Mouse (Mus musculus) intestine, embryonic 16.5 days (tissue): ENCODE data around the gene Glmp. TPM values are rescaled to one million over a fixed set of nuclear protein-coding genes. Genes with fewer than 3 reads are reported as not detected.
"Not testable (repeated sequence)": the region's sequence is repeated elsewhere in the genome, so short reads cannot be mapped to it uniquely, and the experiment has no call there.

Experiments
- ATAC-seq: fragments of 200-750 bp; cut with Nextera tagmentation; 2 replicates; pipeline ENCODE4 v1.8.0; 2017; ENCODE audit warnings: moderate TSS enrichment, moderate library complexity
- H3K27ac ChIP-seq: fragments of 300-500 bp; sonication (generic); 2 replicates; pipeline ENCODE4 v1.5.1; 2014; ENCODE audit warnings: mild to moderate bottlenecking, low read length
- H3K27me3 ChIP-seq: fragments of 300-500 bp; sonication (generic); replicated peaks from 2 replicates; pipeline ENCODE4 v1.6.1; 2014; ENCODE audit warnings: low read length, control low read depth, mixed read lengths; ENCODE audit not compliant: control insufficient read depth, insufficient read depth
- H3K36me3 ChIP-seq: fragments of 300-500 bp; sonication (generic); 2 replicates; pipeline ENCODE4 v1.6.1; 2014; ENCODE audit warnings: low read length, control low read depth; ENCODE audit not compliant: control insufficient read depth, insufficient read depth
- H3K4me1 ChIP-seq: fragments of 300-500 bp; sonication (generic); 2 replicates; pipeline ENCODE4 v1.6.1; 2014; ENCODE audit warnings: low read length, control low read depth, mixed read lengths; ENCODE audit not compliant: control insufficient read depth, insufficient read depth
- H3K4me2 ChIP-seq: fragments of 300-500 bp; sonication (generic); 2 replicates; pipeline ENCODE4 v1.6.1; 2014; ENCODE audit warnings: low read depth, low read length, control low read depth
- H3K4me3 ChIP-seq: fragments of 300-500 bp; sonication (generic); 2 replicates; pipeline ENCODE4 v1.5.1; 2014; ENCODE audit warnings: mild to moderate bottlenecking, low read length
- H3K9ac ChIP-seq: fragments of 300-500 bp; sonication (generic); 2 replicates; pipeline ENCODE4 v1.6.1; 2014; ENCODE audit warnings: low read depth, low read length
- H3K9me3 ChIP-seq: fragments of 300-500 bp; sonication (generic); 2 replicates; pipeline ENCODE4 v1.6.1; 2016; ENCODE audit warnings: low read length, control low read depth; ENCODE audit not compliant: control insufficient read depth
- WGBS: fragments of 180-500 bp; shearing (Covaris S2); extraction: QIAGEN DNeasy Blood & Tissue Kit; methylation state at CpG from one replicate; pipeline ENCODE4 v1.1.7; 2014; 5-methylcytosine and 5-hydroxymethylcytosine counted together
- polyA plus RNA-seq: library from polyadenylated mRNA; unstranded; fragments of >200 nt; fragmentation: Nextera tagmentation; extraction: Ambion mirVana; gene quantifications from 2 replicates; pipeline ENCODE4 v1.2.1, GENCODE M21; 2015

Glmp gene
- 365 and 416 TPM in 2 replicates for polyA plus RNA-seq

DNA sequence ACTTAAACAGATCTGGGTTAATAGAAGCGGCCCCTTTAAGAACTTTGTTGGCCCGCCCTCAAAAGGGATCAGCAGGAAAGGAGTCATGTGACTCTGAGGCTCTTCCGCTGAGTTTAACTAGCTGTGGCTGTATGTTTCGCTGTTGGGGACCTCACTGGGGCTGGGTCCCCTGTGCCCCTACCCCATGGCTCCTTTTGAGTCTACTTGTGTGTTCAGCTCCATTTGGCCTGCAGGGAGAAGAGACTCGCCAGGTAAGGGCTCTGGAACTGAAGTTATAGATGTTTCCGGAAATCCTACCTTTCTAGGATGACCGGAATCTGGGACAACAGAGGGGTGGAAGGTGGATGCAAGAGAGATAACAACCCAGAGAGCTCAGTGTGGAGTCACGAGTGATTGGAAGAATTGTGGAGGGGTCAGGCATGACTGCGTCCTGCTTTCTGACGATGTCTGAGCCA lies at the start of gene Glmp:
Gene Glmp, plus strand, starts transcription at position 73 of the 455 bp plus-strand sequence.
- Histone ChIP-seq H3K4me1 (peaks cover 8% of the 10 kb centered on the region), H3K27ac (0 out of 2 replicates have a peak within 1 kb of the TSS, but pooled peaks have one; percentile 29), H3K4me2 (peak within 1 kb of the TSS; percentile 68), H3K36me3 (peaks cover 15% of the 10 kb centered on the region), H3K9me3 (no peaks in the 10 kb centered on the region), H3K9ac (peak within 1 kb of the TSS; percentile 68), H3K4me3 (peak within 1 kb of the TSS; percentile 59), H3K27me3 (no peaks in the 10 kb centered on the region)
- ATAC-seq = peak; percentile 85
- 0% methylated on average over 10 of the region's 10 CpGs for WGBS

DNA sequence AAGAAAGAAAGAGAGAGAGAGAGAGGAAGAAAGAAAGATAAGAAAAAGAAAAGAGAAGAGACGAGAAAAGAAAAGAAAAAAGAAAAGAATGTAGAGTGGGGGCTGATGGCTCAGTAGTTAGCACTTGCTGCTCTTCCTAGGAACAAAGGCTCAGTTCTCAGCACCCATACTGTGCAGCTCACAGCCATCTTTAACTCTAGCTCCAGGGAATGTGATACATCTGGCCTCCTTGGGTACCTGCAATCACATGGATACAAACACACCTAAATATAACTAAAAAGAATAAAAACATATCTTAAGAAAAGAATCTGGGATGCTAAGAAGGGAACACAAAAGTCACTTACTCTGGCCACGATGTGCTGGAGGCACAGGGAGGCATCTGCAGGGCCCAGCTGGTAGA lies 48.7 kb upstream of the Glmp start:
- H3K9ac ChIP-seq = no peak overlapping the region
- H3K36me3 ChIP-seq = no peaks in the 10 kb centered on the region
- H3K4me1 ChIP-seq = no peaks in the 10 kb centered on the region
- H3K4me2 ChIP-seq = no peak overlapping the region
- ATAC-seq = no peak
- 89% methylated on average over 2 of the region's 2 CpGs for WGBS
- no peak overlapping the region for H3K4me3 ChIP-seq
- no peaks in the 10 kb centered on the region for H3K27me3 ChIP-seq
- H3K27ac ChIP-seq = no peak overlapping the region
- H3K9me3 ChIP-seq = no peaks in the 10 kb centered on the region

DNA sequence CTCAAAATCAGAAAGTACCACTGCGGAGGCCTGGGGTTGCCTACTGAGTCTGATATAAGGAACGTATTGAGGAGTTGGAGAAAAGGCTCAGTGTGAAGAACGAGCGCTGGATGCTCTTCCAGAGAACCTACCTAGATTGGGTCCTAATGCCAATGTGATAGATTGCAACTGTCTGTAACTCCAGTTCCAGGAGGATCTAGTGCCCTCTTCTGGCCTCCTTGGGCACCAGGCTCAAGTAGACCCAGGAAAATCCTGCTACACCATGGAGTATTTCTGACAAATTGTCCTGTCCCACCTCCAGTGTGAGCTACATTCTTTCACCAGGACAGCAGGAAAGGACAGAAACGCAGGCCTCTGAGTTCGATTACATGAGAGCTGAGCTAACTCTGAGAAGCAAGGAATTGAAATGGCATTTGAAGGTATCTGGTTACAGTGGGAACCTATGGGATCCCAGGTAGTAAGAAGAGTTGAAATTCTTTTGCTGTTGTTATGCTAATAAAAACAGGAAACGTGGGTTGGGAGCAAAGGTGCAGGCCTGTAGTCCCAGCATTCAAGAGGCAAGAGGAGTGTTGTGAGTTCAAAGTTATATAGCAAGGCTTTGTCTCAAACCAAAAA lies 48.2 kb upstream of the Glmp start:
- no peak for ATAC-seq
- H3K4me2 ChIP-seq = no peak overlapping the region
- no peaks in the 10 kb centered on the region for H3K36me3 ChIP-seq
- WGBS = 41% methylated on average over 7 of the region's 7 CpGs
- no peaks in the 10 kb centered on the region for H3K9me3 ChIP-seq
- no peak overlapping the region for H3K27ac ChIP-seq
- H3K4me3 ChIP-seq = no peak overlapping the region
- no peaks in the 10 kb centered on the region for H3K27me3 ChIP-seq
- H3K4me1 ChIP-seq = no peaks in the 10 kb centered on the region
- no peak overlapping the region for H3K9ac ChIP-seq

DNA sequence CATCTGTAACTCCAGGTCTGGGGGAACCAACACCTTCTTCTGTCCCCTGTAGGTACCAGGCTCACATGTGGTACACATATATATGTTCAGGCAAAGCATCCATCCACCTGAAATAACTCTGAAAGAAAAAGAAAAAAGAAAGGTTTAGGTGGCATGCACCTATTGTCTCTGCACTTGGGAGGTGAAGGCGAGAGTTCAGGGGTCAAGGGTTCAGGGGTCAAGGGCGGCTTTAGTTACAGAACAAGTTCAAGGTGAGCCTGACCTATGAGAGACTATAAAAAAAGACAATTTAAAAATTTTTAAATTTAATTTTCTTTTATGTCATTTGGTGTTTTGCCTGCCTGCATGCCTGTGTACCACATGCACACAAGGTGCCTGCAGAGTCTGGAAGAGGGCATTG lies 44.8 kb upstream of the Glmp start:
- ATAC-seq = no peak
- no peaks in the 10 kb centered on the region for H3K27me3 ChIP-seq
- H3K4me2 ChIP-seq = no peak overlapping the region
- H3K36me3 ChIP-seq = no peaks in the 10 kb centered on the region
- no peak overlapping the region for H3K4me3 ChIP-seq
- no peaks in the 10 kb centered on the region for H3K4me1 ChIP-seq
- H3K27ac ChIP-seq = no peak overlapping the region
- H3K9ac ChIP-seq = no peak overlapping the region
- H3K9me3 ChIP-seq = no peaks in the 10 kb centered on the region
- 90% methylated on average over 2 of the region's 2 CpGs for WGBS

DNA sequence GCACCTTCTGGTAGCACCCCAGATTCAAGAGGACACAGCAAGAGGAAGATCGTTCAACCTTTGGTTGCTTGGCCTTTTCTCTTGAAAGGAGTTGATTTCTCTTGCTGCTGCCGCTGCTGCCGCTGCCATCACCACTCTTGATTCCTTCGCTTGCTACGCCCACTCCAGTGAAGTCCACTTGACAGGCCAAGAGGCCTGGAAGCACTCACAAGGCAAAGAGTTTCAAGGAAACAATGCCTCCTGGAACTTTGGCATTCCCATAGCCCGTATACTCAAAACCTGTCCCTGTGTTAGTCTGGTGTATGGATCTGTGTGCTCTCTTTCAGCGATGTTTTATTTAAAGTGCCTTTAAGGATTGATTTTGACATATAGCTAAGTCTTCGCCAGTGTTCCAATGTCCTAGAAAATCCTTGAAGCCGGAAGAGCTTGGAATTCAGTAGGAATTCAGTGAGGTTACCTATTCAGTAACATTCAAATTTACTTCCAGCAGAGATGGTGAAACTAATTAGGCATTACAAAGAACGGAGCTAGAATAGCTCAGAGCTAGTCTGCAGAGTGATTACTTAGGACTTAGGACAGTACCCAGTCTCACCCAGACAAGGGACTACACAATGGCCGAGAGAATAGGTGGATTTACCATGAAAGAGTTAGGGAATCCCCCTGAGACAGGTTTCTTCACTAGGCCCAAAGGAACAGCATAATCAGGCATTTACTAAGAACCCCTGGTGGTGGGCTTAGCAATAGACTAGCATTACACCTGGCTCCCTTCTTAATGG lies 43.5 kb upstream of the Glmp start:
- not testable (repeated sequence) for H3K27ac ChIP-seq, H3K4me1 ChIP-seq, H3K9ac ChIP-seq, H3K9me3 ChIP-seq, H3K4me2 ChIP-seq, H3K36me3 ChIP-seq, ATAC-seq, H3K4me3 ChIP-seq, H3K27me3 ChIP-seq
- 75% methylated on average over 11 of the region's 11 CpGs for WGBS

DNA sequence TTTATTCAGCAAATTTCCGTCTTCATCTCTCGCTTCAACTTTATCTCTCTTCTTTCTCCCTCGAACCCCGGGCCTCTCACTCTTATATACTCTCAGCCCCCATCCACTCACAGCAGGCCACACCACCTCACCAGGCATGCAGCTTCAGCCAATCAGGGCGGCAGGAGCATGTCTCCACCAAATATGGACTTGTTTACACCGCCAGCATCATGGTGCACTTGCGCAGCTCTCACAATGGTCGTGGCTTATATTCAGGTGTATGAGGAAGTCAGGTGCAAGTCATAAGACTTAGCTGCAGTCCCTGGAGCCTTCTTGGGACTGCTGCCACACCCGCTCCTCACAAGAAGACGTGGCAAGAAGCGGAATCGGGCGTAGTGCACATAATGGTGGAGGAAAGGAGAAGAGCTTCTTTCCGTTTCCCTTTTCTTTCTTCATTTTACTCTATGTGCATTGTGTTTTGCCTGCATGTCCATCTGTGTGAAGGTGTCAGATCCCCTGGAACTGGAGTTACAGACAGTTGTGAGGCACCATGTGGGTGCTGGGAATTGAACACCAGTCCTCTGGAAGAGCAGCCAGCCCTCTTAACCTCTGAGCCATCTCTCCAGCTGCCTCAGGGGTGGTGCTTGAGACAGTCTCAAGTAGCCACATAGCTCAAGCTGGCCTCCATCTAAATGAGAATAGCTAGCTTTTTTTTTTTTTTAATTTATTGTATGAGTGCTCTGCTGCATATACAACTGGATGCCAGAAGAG lies 39.8 kb upstream of the Glmp start:
- not testable (repeated sequence) for H3K4me2 ChIP-seq, H3K9ac ChIP-seq, H3K27me3 ChIP-seq, H3K9me3 ChIP-seq, H3K4me3 ChIP-seq, H3K27ac ChIP-seq, H3K4me1 ChIP-seq, H3K36me3 ChIP-seq, ATAC-seq
- 93% methylated on average over 14 of the region's 14 CpGs for WGBS

DNA sequence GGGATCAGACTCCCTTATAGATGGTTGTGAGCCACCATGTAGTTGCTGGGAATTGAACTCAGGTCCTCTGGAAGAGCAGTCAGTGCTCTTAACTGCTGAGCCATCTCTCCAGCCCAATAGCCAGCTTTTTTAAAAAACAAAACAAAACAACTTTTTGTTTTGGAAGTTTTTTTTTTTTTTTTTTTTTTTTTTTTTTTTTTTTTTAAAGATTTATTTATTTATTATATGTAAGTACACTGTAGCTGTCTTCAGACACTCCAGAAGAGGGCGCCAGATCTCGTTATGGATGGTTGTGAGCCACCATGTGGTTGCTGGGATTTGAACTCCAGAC lies 39.3 kb upstream of the Glmp start:
- H3K4me3 ChIP-seq, H3K9ac ChIP-seq, H3K4me2 ChIP-seq, H3K9me3 ChIP-seq, H3K4me1 ChIP-seq, H3K36me3 ChIP-seq, H3K27ac ChIP-seq, H3K27me3 ChIP-seq, ATAC-seq: not testable (repeated sequence)
- no CpG with 5 or more reads among the region's 2 CpGs for WGBS

DNA sequence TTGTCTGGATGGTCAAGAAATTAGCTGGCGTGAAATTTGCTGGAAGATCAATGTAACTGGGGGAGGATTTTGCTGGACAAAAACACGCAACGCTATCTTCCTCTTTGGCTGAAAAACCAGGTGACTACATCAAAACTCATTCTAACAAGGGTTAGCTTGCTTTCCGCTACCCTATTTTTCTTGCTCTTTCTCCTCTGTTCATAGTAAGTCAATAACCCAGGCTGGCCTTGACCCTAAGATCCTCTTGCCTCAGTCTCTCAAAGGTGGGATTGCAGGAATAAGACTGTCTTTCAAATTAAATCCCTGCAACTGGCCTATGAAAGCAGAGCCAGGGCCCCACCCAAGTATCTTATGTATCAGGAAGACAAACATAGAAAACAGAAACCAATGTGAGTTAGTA lies 37.7 kb upstream of the Glmp start, which contains the start of gene Gm38392:
Gene Gm38392, minus strand, starts transcription at position 101 of the 400 bp plus-strand sequence.
- Histone ChIP-seq H3K4me3 (no peak within 1 kb of the TSS), H3K9me3 (no peaks in the 10 kb centered on the region), H3K4me2 (no peak within 1 kb of the TSS), H3K27me3 (no peaks in the 10 kb centered on the region), H3K27ac (no peak within 1 kb of the TSS), H3K9ac (no peak within 1 kb of the TSS), H3K4me1 (no peaks in the 10 kb centered on the region), H3K36me3 (no peaks in the 10 kb centered on the region)
- 94% methylated on average over 4 of the region's 4 CpGs for WGBS
- ATAC-seq = no peak

DNA sequence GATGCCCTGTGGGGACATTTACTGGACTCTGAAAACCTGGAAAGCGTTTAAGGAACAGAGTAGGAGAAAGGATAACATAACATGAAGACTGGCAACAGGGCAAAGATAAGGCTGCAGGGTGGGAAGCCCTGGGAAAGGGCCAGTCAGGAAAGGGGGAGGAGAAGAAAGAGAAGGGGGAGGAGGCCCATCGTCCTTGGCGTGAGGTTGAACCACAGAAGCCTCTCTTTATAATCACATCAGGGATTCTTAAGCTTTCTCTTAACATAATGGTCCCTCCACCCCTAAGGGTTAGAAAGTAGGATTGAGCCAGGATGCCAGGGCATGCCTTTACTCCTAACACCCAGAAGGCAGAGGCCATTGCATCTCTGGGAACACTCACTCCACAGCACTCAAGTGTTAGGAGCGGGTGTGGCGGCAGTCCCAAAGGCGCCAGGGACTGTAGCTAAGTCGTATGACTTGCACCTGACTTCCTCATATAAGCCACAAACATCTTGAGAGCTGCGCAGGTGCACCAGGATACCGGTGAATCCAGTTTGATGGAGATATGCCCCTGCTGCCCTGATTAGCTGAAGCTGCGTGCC lies 36.6 kb upstream of the Glmp start:
- not testable (repeated sequence) for H3K27ac ChIP-seq, ATAC-seq, H3K9me3 ChIP-seq, H3K4me1 ChIP-seq, H3K36me3 ChIP-seq, H3K27me3 ChIP-seq, H3K4me2 ChIP-seq, H3K4me3 ChIP-seq, H3K9ac ChIP-seq
- WGBS = 68% methylated on average over 8 of the region's 10 CpGs
